Mouse (Mus musculus): ENCODE results near the gene Qsox1. TPM values are rescaled to one million over a fixed set of nuclear protein-coding genes. Genes with fewer than 3 reads are reported as not detected.

Qsox1 gene
- polyA plus RNA-seq, 1 experiment from 2014 or later, result 19.7 TPM

GRCm38 (mm10) chr1:155798000-155798399, 14.7 kb downstream of the Qsox1 start:
- TF ChIP-seq CTCF (IDR thresholded peaks at IDR 0.05; ENCODE audit: low read depth), result no peak
- Histone ChIP-seq H3K27me3 (ENCODE audit: insufficient read depth, low read length) (no peaks in the 10 kb centered on the region), H3K36me3 (ENCODE audit: insufficient read depth) (peaks cover 45% of the 10 kb centered on the region), H3K4me1 (ENCODE audit: insufficient read depth) (peaks cover 3% of the 10 kb centered on the region; the same call in 1 of the 2 replicates), H3K9ac (no peak overlapping the region), H3K4me2 (no peak overlapping the region), H3K27ac (ENCODE audit: low read depth) (no peak overlapping the region), H3K9me3 (ENCODE audit: low read depth, low read length) (no peaks in the 10 kb centered on the region), H3K4me3 (ENCODE audit: low read depth, low read length) (no peak overlapping the region)
- ATAC-seq (ENCODE audit: insufficient read depth) (peak; percentile 28; the same call in 1 of the 2 replicates), DNase-seq (peak; percentile 13)
- WGBS, result 89% methylated on average over 4 of the region's 4 CpGs

DNA sequence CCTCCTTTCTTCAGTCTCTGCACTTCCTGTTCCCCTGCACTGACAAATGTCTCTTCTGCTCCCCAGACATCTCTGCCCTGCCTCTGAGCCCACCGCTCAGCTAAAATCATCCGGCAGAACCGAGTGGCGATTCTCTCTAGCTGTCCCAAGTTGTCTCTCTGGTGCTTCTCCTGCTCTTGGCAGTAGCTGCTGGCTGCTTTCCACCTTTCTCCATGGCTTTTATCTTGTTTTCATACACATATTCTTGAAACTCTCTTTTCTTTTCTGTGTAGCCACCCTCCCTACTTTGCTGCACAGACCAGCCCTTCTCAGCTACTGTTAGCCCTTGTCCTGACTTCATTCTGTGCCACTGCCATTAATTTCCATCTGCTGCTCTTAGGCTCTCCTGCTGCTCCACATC, 15.3 kb downstream of the Qsox1 start:
- H3K4me3 ChIP-seq (ENCODE audit: low read depth, low read length), result no peak overlapping the region
- ATAC-seq (ENCODE audit: insufficient read depth) (no peak), DNase-seq (peak; percentile 57)
- no peak for TF ChIP-seq CTCF (IDR thresholded peaks at IDR 0.05; ENCODE audit: low read depth)
- peaks cover 3% of the 10 kb centered on the region; the same call in 1 of the 2 replicates for H3K4me1 ChIP-seq (ENCODE audit: insufficient read depth)
- H3K4me2 ChIP-seq, result no peak overlapping the region
- peaks cover 44% of the 10 kb centered on the region for H3K36me3 ChIP-seq (ENCODE audit: insufficient read depth)
- no peak overlapping the region for H3K27ac ChIP-seq (ENCODE audit: low read depth)
- no peaks in the 10 kb centered on the region for H3K9me3 ChIP-seq (ENCODE audit: low read depth, low read length)
- WGBS, result 56% methylated on average over 4 of the region's 4 CpGs
- no peak overlapping the region for H3K9ac ChIP-seq
- no peaks in the 10 kb centered on the region for H3K27me3 ChIP-seq (ENCODE audit: insufficient read depth, low read length)

GRCm38 (mm10) chr1:155796757-155797405, 15.8 kb downstream of the Qsox1 start:
- Histone ChIP-seq H3K4me2 (no peak overlapping the region), H3K36me3 (ENCODE audit: insufficient read depth) (peaks cover 48% of the 10 kb centered on the region), H3K27me3 (ENCODE audit: insufficient read depth, low read length) (no peaks in the 10 kb centered on the region), H3K9ac (no peak overlapping the region), H3K4me1 (ENCODE audit: insufficient read depth) (peaks cover 3% of the 10 kb centered on the region; the same call in 1 of the 2 replicates), H3K9me3 (ENCODE audit: low read depth, low read length) (no peaks in the 10 kb centered on the region), H3K27ac (ENCODE audit: low read depth) (no peak overlapping the region), H3K4me3 (ENCODE audit: low read depth, low read length) (no peak overlapping the region)
- WGBS, result 52% methylated on average over 11 of the region's 11 CpGs
- DNase-seq (peak; percentile 24), ATAC-seq (ENCODE audit: insufficient read depth) (no peak; the same call in 1 of the 2 replicates)
- TF ChIP-seq CTCF (IDR thresholded peaks at IDR 0.05; ENCODE audit: low read depth), result no peak

DNA sequence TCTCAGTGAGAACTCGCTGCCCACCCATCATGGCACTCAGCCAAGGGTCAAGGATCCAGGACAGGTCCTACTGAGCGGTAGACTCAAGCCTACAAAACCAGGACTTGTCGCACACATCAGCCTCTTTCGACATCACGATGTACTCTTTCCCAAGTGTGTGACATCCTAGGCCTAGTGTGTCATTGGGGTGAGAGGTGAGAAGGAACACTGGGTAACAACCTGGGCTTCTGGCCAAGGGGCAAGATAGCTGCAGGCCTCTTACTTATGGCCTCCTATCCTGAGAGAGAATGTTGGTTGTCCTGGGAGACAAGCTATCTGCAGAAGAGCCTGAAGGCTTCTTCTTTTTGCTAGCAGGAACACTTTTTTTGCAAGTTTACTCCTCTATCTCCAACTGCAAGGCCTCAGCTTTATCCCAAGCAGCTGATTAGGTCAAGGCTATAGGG, 16.9 kb downstream of the Qsox1 start:
- no peak overlapping the region for H3K27ac ChIP-seq (ENCODE audit: low read depth)

DNA sequence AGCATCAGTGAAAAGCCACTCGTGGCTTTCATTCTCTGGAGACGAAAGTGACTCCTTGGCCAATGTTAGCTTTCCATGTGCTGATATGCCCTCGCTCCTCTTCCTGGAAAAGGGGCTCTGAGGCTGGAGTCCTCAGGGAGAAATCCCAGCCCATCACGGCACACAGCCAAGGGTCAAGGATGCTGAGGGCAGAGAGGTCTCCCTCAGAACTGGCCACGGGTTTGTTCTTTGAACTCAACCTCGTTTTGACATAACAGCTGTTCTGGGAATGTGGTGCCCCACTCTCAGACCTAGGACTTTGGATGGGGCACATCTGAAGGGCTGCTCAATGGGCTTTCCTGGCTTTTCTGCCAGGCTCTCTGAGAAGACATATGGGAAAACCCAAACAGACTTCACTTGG, 17.8 kb downstream of the Qsox1 start:
- ATAC-seq (ENCODE audit: insufficient read depth) (no peak), DNase-seq (no peak)
- Histone ChIP-seq H3K4me3 (ENCODE audit: low read depth, low read length) (no peak overlapping the region), H3K9me3 (ENCODE audit: low read depth, low read length) (no peaks in the 10 kb centered on the region), H3K4me2 (no peak overlapping the region), H3K27me3 (ENCODE audit: insufficient read depth, low read length) (no peaks in the 10 kb centered on the region), H3K9ac (no peak overlapping the region), H3K27ac (ENCODE audit: low read depth) (no peak overlapping the region), H3K36me3 (ENCODE audit: insufficient read depth) (peaks cover 56% of the 10 kb centered on the region), H3K4me1 (ENCODE audit: insufficient read depth) (peaks cover 3% of the 10 kb centered on the region; the same call in 1 of the 2 replicates)
- WGBS, result 73% methylated on average over 6 of the region's 6 CpGs
- no peak for TF ChIP-seq CTCF (IDR thresholded peaks at IDR 0.05; ENCODE audit: low read depth)

More for the DNA sequence above, 16.9 kb downstream of the Qsox1 start:
- peaks cover 52% of the 10 kb centered on the region for H3K36me3 ChIP-seq (ENCODE audit: insufficient read depth)
- H3K4me2 ChIP-seq, result no peak overlapping the region
- no peak for DNase-seq
- peaks cover 3% of the 10 kb centered on the region; the same call in 1 of the 2 replicates for H3K4me1 ChIP-seq (ENCODE audit: insufficient read depth)
- ATAC-seq (ENCODE audit: insufficient read depth), result no peak
- H3K9ac ChIP-seq, result no peak overlapping the region
- WGBS, result 88% methylated on average over 5 of the region's 5 CpGs
- H3K27me3 ChIP-seq (ENCODE audit: insufficient read depth, low read length), result no peaks in the 10 kb centered on the region
- TF ChIP-seq CTCF (IDR thresholded peaks at IDR 0.05; ENCODE audit: low read depth), result no peak
- no peaks in the 10 kb centered on the region for H3K9me3 ChIP-seq (ENCODE audit: low read depth, low read length)
- no peak overlapping the region for H3K4me3 ChIP-seq (ENCODE audit: low read depth, low read length)

DNA sequence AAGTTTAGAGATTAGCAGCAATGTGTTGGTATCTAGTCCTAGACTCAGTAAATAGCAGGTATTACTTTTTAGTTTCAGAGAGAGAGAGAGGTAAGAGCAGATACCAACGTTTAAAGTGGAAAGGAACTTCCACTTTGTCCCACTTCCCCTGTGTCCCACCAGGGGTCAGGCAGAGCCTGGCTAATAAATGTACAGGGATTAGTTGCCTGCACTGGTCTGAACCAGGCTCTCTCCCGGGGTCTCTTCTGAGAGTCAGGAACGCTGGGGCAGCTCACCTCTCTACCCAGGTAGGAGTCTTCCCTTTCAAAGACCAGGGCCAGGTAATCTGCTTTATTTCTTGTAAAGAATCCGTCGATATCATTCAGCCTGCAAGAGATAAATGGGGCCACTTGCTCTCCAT, 20.8 kb downstream of the Qsox1 start:
- H3K36me3 ChIP-seq (ENCODE audit: insufficient read depth), result peaks cover 80% of the 10 kb centered on the region
- ATAC-seq (ENCODE audit: insufficient read depth) (no peak), DNase-seq (peak; percentile 37)
- no peak overlapping the region for H3K4me2 ChIP-seq
- no peak overlapping the region for H3K9ac ChIP-seq
- 62% methylated on average over 5 of the region's 5 CpGs for WGBS
- H3K27me3 ChIP-seq (ENCODE audit: insufficient read depth, low read length), result no peaks in the 10 kb centered on the region
- H3K9me3 ChIP-seq (ENCODE audit: low read depth, low read length), result no peaks in the 10 kb centered on the region
- TF ChIP-seq CTCF (IDR thresholded peaks at IDR 0.05; ENCODE audit: low read depth), result peak; percentile 63
- no peaks in the 10 kb centered on the region for H3K4me1 ChIP-seq (ENCODE audit: insufficient read depth)
- no peak overlapping the region for H3K27ac ChIP-seq (ENCODE audit: low read depth)
- H3K4me3 ChIP-seq (ENCODE audit: low read depth, low read length), result no peak overlapping the region

- ATAC-seq (ENCODE audit: insufficient read depth) (no peak), DNase-seq (no peak)
- H3K9ac ChIP-seq, result no peak overlapping the region
- no peak overlapping the region for H3K27ac ChIP-seq (ENCODE audit: low read depth)
- no peak overlapping the region for H3K4me3 ChIP-seq (ENCODE audit: low read depth, low read length)
- H3K27me3 ChIP-seq (ENCODE audit: insufficient read depth, low read length), result no peaks in the 10 kb centered on the region
- TF ChIP-seq CTCF (IDR thresholded peaks at IDR 0.05; ENCODE audit: low read depth), result no peak
- H3K4me2 ChIP-seq, result no peak overlapping the region
- no peaks in the 10 kb centered on the region for H3K4me1 ChIP-seq (ENCODE audit: insufficient read depth)
- H3K36me3 ChIP-seq (ENCODE audit: insufficient read depth), result peaks cover 91% of the 10 kb centered on the region
- 78% methylated on average over 16 of the region's 16 CpGs for WGBS
- H3K9me3 ChIP-seq (ENCODE audit: low read depth, low read length), result no peaks in the 10 kb centered on the region
Observed at GRCm38 (mm10) chr1:155790111-155790974, 22.3 kb downstream of the Qsox1 start.

All from lung, embryonic 14.5 days (tissue).